Comparison of ENCODE assay signal across 11 mouse cellular contexts in genomic region chr4:137025570-137025969, GRCm38 (mm10). TPM values are rescaled to one million over a fixed set of nuclear protein-coding genes. Genes with fewer than 3 reads are reported as not detected.
DNase-seq lines count a peak whose midpoint lies in the region; ATAC-seq and TF ChIP-seq lines count a peak whose summit lies in the region.
"Had no signal": no experiment of that assay in that cellular context is flagged by ENCODE, and none has a peak within 500 bp of the region (broad histone marks: within the 10 kb centered on the region; RNA-seq: fewer than 3 reads in every experiment).

No protein-coding gene starts in this region.

- no peaks in the 10 kb centered on the region for H3K27me3 ChIP-seq in kidney, adult 2 months (replicated peaks; ENCODE audit: control insufficient read depth, insufficient read depth, low read length)
- H3K27me3 ChIP-seq in heart, embryonic 15.5 days, result no peaks in the 10 kb centered on the region
- no peaks in the 10 kb centered on the region for H3K27me3 ChIP-seq in liver, embryonic 15.5 days
- H3K27me3 ChIP-seq: embryonic facial prominence, embryonic 12.5 days; hindbrain, embryonic 15.5 days had no signal

- no peak overlapping the region for H3K4me3 ChIP-seq in kidney, adult 2 months (ENCODE audit: insufficient read depth, low read depth, low read length)
- no peak overlapping the region for H3K4me3 ChIP-seq in heart, embryonic 15.5 days
- H3K4me3 ChIP-seq in liver, embryonic 15.5 days (replicated peaks), result no peak overlapping the region
- H3K4me3 ChIP-seq: embryonic facial prominence, embryonic 12.5 days; hindbrain, embryonic 15.5 days had no signal

- TF ChIP-seq CTCF in kidney, adult 2 months (conservative IDR thresholded peaks at IDR 0.05; ENCODE audit: insufficient read depth, insufficient read length, low read depth, low read length), result peak; percentile 35

- no peak for DNase-seq in kidney, adult 2 months
- no peak for DNase-seq in kidney, adult 9 months
- DNase-seq in adrenal gland, postnatal 36 days, result peak; percentile 28 to 31
- DNase-seq in T-cell, adult 2 months (ENCODE audit: low spot score), result no peak
- DNase-seq in cerebellum, postnatal 14 days, result no peak
- DNase-seq: cerebellum, adult 18-20 months had no signal

- peak; percentile 53; the same call in 1 of the 2 replicates for ATAC-seq in heart, embryonic 15.5 days (replicated peaks; ENCODE audit: insufficient number of reproducible peaks, insufficient read depth, low FRiP score, low read depth)
- ATAC-seq in liver, embryonic 15.5 days (ENCODE audit: insufficient read depth), result peak; percentile 72

- 71% methylated on average over 6 of the region's 6 CpGs for WGBS in kidney, adult 2 months
- 40% methylated on average over 6 of the region's 6 CpGs for WGBS in heart, embryonic 15.5 days
- WGBS in liver, embryonic 15.5 days (ENCODE audit: insufficient replicate concordance), result 19% methylated on average over 6 of the region's 6 CpGs

- H3K27ac ChIP-seq in kidney, adult 2 months (ENCODE audit: insufficient read depth, low read depth, low read length), result no peak overlapping the region
- H3K27ac ChIP-seq in heart, embryonic 15.5 days, result no peak overlapping the region
- no peak overlapping the region for H3K27ac ChIP-seq in liver, embryonic 15.5 days (replicated peaks)
- H3K27ac ChIP-seq: embryonic facial prominence, embryonic 12.5 days; hindbrain, embryonic 15.5 days; macrophage had no signal

- no peak overlapping the region for H3K9ac ChIP-seq in heart, embryonic 15.5 days
- no peak overlapping the region; the same call in 1 of the 2 replicates for H3K9ac ChIP-seq in liver, embryonic 15.5 days
- H3K9ac ChIP-seq: embryonic facial prominence, embryonic 12.5 days; hindbrain, embryonic 15.5 days had no signal

- no peak overlapping the region for H3K4me2 ChIP-seq in heart, embryonic 15.5 days
- H3K4me2 ChIP-seq in liver, embryonic 15.5 days, result peak overlapping the region; percentile 29; the same call in 1 of the 2 replicates
- H3K4me2 ChIP-seq: embryonic facial prominence, embryonic 12.5 days; hindbrain, embryonic 15.5 days had no signal

- TF ChIP-seq POLR2A in kidney, adult 2 months (IDR thresholded peaks at IDR 0.05; ENCODE audit: low read depth, low read length), result no peak

- H3K36me3 ChIP-seq in kidney, adult 2 months (ENCODE audit: control insufficient read depth, insufficient read depth, low read length), result no peaks in the 10 kb centered on the region
- no peaks in the 10 kb centered on the region for H3K36me3 ChIP-seq in heart, embryonic 15.5 days
- H3K36me3 ChIP-seq in liver, embryonic 15.5 days (replicated peaks), result no peaks in the 10 kb centered on the region
- H3K36me3 ChIP-seq: embryonic facial prominence, embryonic 12.5 days; hindbrain, embryonic 15.5 days had no signal

- peaks cover 12% of the 10 kb centered on the region; the same call in 1 of the 2 replicates for H3K4me1 ChIP-seq in kidney, adult 2 months (ENCODE audit: control insufficient read depth, insufficient read depth, low read length)
- H3K4me1 ChIP-seq in heart, embryonic 15.5 days (replicated peaks), result peaks cover 21% of the 10 kb centered on the region
- peaks cover 29% of the 10 kb centered on the region for H3K4me1 ChIP-seq in liver, embryonic 15.5 days (replicated peaks)

- no peaks in the 10 kb centered on the region for H3K9me3 ChIP-seq in heart, embryonic 15.5 days (replicated peaks)
- no peaks in the 10 kb centered on the region for H3K9me3 ChIP-seq in liver, embryonic 15.5 days (replicated peaks)
- H3K9me3 ChIP-seq: embryonic facial prominence, embryonic 12.5 days; hindbrain, embryonic 15.5 days had no signal

RNA-seq across cellular contexts. Expression of gene Zbtb40, which starts 23.0 kb away (rescaled TPM):
- 9.5 and 12.3 TPM in 2 replicates for polyA plus RNA-seq in kidney, adult 2 months (2012; rRNA removed)
- total RNA-seq in adrenal gland, postnatal 36 days (2021), result 10 to 100 TPM in 1 of 2 experiments, 1 to 10 TPM in 1; 7.9 to 14.0 TPM
- 2.4 and 3.2 TPM in 2 replicates for polyA plus RNA-seq in heart, embryonic 15.5 days (2015; fragmentation: Nextera tagmentation; extraction: Ambion mirVana)
- 1.0 and 1.5 TPM in 2 replicates for polyA plus RNA-seq in liver, embryonic 15.5 days (2015; fragmentation: Nextera tagmentation; extraction: Ambion mirVana)

Comparison
In these comparisons a context has a peak if more than half of its experiments do, and no peak if none do; other contexts are left out.
1. DNase-seq: peak in adrenal gland, postnatal 36 days (2 of 2); none in kidney, adult 2 months (single experiment), kidney, adult 9 months (single experiment), T-cell, adult 2 months (single experiment) and cerebellum, postnatal 14 days (0 of 2).